Mouse (Mus musculus): ENCODE measurements around the gene Adora1.

- TF ChIP-seq CTCF (IDR thresholded peaks at IDR 0.05; ENCODE audit: control insufficient read depth, insufficient read depth, insufficient replicate concordance, low read depth, low read length) (no peak), POLR2A (IDR thresholded peaks at IDR 0.05; ENCODE audit: control insufficient read depth, low read depth, low read length) (no peak)
Measured at GRCm38 (mm10) chr1:134163476-134163875, 71.8 kb downstream of the Adora1 start.
